Mouse (Mus musculus): ENCODE results near the gene Ttc7b.

DNA sequence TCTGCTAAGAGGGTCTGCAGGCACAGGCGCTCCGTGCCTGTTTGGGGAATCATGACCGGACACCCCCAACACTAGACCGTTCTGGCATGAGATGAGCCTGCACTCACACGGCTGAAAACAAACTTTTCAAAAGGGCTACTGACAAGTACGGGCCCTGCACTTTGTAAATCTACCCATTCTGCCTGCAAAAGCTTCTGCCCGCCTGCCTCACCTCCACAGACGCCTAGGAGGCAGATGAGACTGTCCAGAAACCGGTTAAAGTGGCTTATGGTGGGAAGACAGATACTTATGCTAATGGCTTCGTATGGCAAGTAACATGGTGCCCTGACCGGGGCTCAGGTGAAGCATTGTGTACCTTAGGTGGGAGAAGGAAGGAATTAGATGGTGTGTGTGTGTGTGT is 16.5 kb upstream of the Ttc7b start:
- no peak for TF ChIP-seq GATA1 (IDR thresholded peaks at IDR 0.05; ENCODE audit: low read length)
- no peak for TF ChIP-seq TAL1 (IDR thresholded peaks at IDR 0.05; ENCODE audit: low read length)

All from erythroblast, embryonic 14.5 days (primary cell).